Mouse (Mus musculus) liver, embryonic 15.5 days (tissue): ENCODE data around the gene Lrmda. TPM values are rescaled to one million over a fixed set of nuclear protein-coding genes. Genes with fewer than 3 reads are reported as not detected.

ENCODE experiments used
- ATAC-seq: fragments of 200-750 bp; cut with Nextera tagmentation; 2 replicates; pipeline ENCODE4 v1.8.0; 2017; ENCODE audit warnings: moderate number of reproducible peaks, mild to moderate bottlenecking, moderate library complexity; ENCODE audit not compliant: insufficient read depth
- H3K27ac ChIP-seq: fragments of 300-500 bp; sonication (generic); replicated peaks from 2 replicates; pipeline ENCODE4 v1.5.1; 2015; ENCODE audit warnings: mild to moderate bottlenecking, inconsistent platforms
- H3K27me3 ChIP-seq: fragments of 300-500 bp; sonication (generic); 2 replicates; pipeline ENCODE4 v1.6.1; 2015; ENCODE audit warnings: mild to moderate bottlenecking, inconsistent platforms
- H3K36me3 ChIP-seq: fragments of 300-500 bp; sonication (generic); replicated peaks from 2 replicates; pipeline ENCODE4 v1.6.1; 2015; ENCODE audit warnings: moderate library complexity, mild to moderate bottlenecking, inconsistent platforms
- H3K4me1 ChIP-seq: fragments of 300-500 bp; sonication (generic); replicated peaks from 2 replicates; pipeline ENCODE4 v1.6.1; 2015; ENCODE audit warnings: inconsistent platforms
- H3K4me2 ChIP-seq: fragments of 300-500 bp; sonication (generic); 2 replicates; pipeline ENCODE4 v1.6.1; 2015; ENCODE audit warnings: moderate library complexity, mild to moderate bottlenecking, inconsistent platforms
- H3K4me3 ChIP-seq: fragments of 300-500 bp; sonication (generic); replicated peaks from 2 replicates; pipeline ENCODE4 v1.5.1; 2015; ENCODE audit warnings: mild to moderate bottlenecking, inconsistent platforms
- H3K9ac ChIP-seq: fragments of 300-500 bp; sonication (generic); 2 replicates; pipeline ENCODE4 v1.6.1; 2015; ENCODE audit warnings: moderate library complexity, mild to moderate bottlenecking, inconsistent platforms
- H3K9me3 ChIP-seq: fragments of 300-500 bp; sonication (generic); replicated peaks from 2 replicates; pipeline ENCODE4 v1.6.1; 2016; ENCODE audit warnings: inconsistent platforms
- WGBS: fragments of 180-500 bp; shearing (Covaris S2); methylation state at CpG from one replicate; pipeline ENCODE4 v1.1.7; 2015; ENCODE audit warnings: mixed read lengths; ENCODE audit not compliant: insufficient replicate concordance; 5-methylcytosine and 5-hydroxymethylcytosine counted together
- polyA plus RNA-seq: library from polyadenylated mRNA; unstranded; fragments of >200 nt; fragmentation: Nextera tagmentation; extraction: Ambion mirVana; gene quantifications from 2 replicates; pipeline ENCODE4 v1.2.1, GENCODE M21; 2015

Lrmda gene
- polyA plus RNA-seq, 1 experiment from 2014 or later, result 0.13 TPM

GRCm38 (mm10) chr14:22494290-22494689 lies 474.8 kb downstream of the Lrmda start:
- H3K9ac ChIP-seq, result no peak overlapping the region

GRCm38 (mm10) chr14:22494866-22495265 lies 475.4 kb downstream of the Lrmda start:
- no peak overlapping the region for H3K4me2 ChIP-seq
- no peaks in the 10 kb centered on the region for H3K4me1 ChIP-seq
- WGBS, result 54% methylated on average over 10 of the region's 10 CpGs
- no peak overlapping the region for H3K4me3 ChIP-seq
- no peak overlapping the region for H3K27ac ChIP-seq
- no peaks in the 10 kb centered on the region for H3K27me3 ChIP-seq
- no peak for ATAC-seq
- H3K9ac ChIP-seq, result no peak overlapping the region
- H3K9me3 ChIP-seq, result no peaks in the 10 kb centered on the region
- no peaks in the 10 kb centered on the region for H3K36me3 ChIP-seq

More at GRCm38 (mm10) chr14:22494290-22494689, 474.8 kb downstream of the Lrmda start:
- Histone ChIP-seq H3K4me1 (no peaks in the 10 kb centered on the region), H3K27me3 (no peaks in the 10 kb centered on the region), H3K9me3 (no peaks in the 10 kb centered on the region), H3K36me3 (no peaks in the 10 kb centered on the region), H3K4me3 (no peak overlapping the region), H3K27ac (no peak overlapping the region), H3K4me2 (no peak overlapping the region)
- no peak for ATAC-seq

DNA sequence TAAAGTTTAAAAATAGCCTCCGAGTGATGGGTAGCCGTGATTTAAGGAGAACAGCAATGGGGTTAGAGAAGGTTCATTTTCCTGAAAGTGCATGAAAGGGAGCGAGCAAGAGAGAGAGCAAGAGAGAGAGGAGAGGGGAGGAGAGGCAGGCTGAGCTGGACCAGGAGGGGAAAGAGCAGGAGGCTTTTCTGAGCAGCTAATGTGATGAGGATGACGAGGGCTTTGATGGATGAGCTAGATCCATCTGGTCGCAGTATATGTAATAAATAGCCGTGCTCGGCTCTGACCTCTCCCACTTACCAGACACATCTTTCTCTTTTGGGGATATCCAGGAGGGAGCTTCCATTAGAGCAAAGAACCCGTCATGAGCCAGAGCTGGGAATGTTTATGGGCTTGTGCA lies 475.8 kb downstream of the Lrmda start:
- Histone ChIP-seq H3K9me3 (no peaks in the 10 kb centered on the region), H3K36me3 (no peaks in the 10 kb centered on the region), H3K4me3 (no peak overlapping the region), H3K4me2 (no peak overlapping the region), H3K27ac (no peak overlapping the region), H3K4me1 (no peaks in the 10 kb centered on the region), H3K27me3 (no peaks in the 10 kb centered on the region), H3K9ac (no peak overlapping the region)
- 52% methylated on average over 8 of the region's 8 CpGs for WGBS
- no peak for ATAC-seq

GRCm38 (mm10) chr14:22497636-22498131 lies 478.2 kb downstream of the Lrmda start:
- 54% methylated on average over 4 of the region's 4 CpGs for WGBS
- no peaks in the 10 kb centered on the region for H3K36me3 ChIP-seq
- no peaks in the 10 kb centered on the region for H3K27me3 ChIP-seq
- no peaks in the 10 kb centered on the region for H3K4me1 ChIP-seq
- H3K9me3 ChIP-seq, result no peaks in the 10 kb centered on the region
- no peak overlapping the region for H3K4me3 ChIP-seq
- H3K27ac ChIP-seq, result no peak overlapping the region
- H3K4me2 ChIP-seq, result no peak overlapping the region
- no peak for ATAC-seq
- no peak overlapping the region for H3K9ac ChIP-seq

DNA sequence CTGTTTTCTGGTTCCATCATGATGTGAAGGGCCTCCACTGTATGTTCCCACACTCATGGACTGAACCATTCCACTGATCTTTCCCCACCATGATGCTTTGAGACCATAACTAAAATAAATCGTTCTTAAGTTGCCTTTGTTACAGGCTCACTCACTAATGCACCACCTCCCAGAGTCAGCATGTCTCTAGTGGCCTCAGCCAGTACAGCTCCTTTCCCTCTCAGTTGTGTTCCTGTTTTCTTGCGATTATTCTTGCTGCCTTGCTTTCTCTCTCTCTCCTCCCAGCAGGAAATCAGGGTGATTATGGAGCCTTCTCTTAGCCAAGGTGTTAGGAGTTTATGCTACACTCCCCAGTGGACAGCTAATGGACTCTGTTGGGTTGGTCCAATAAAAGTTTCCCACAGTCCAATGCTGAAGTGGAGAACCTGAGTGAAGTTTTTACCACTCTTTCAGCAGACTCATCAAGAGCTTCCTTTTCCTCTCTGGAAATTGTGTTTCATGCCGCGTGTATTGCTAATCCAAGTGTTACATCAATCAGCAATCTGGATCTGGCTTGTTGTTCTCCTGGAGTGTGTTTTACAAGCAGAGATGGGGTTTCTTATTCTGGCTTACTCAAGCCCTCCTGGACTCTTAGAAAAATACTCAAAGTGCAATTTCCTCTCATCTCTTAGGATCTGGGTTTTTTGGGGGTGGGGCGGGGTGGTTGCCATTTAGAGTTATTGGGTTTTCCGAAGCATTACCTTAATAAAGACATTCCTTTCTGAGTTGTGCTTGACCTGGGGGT lies 490.4 kb downstream of the Lrmda start:
- no peak for ATAC-seq

DNA sequence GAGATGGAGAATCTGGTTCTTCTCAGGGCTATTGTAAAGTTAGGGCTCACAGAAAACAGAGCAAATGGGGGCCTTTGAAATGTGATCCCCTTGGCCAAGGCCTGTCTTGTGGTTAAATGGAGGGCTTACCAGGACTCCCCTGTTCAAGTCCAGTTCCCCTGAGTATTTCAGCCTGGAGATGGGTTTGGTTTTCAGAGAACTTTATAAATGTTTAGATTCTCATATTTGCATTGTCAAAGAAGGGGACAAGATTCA lies 490.9 kb downstream of the Lrmda start:
- Histone ChIP-seq H3K4me3 (no peak overlapping the region), H3K4me1 (no peaks in the 10 kb centered on the region), H3K27me3 (no peaks in the 10 kb centered on the region), H3K36me3 (no peaks in the 10 kb centered on the region), H3K9ac (no peak overlapping the region), H3K27ac (no peak overlapping the region), H3K4me2 (no peak overlapping the region), H3K9me3 (no peaks in the 10 kb centered on the region)
- ATAC-seq, result no peak

More for the DNA sequence above, 490.4 kb downstream of the Lrmda start:
- Histone ChIP-seq H3K27ac (no peak overlapping the region), H3K27me3 (no peaks in the 10 kb centered on the region), H3K9me3 (no peaks in the 10 kb centered on the region), H3K4me1 (no peaks in the 10 kb centered on the region), H3K9ac (no peak overlapping the region), H3K4me2 (no peak overlapping the region), H3K36me3 (no peaks in the 10 kb centered on the region), H3K4me3 (no peak overlapping the region)
- 41% methylated on average over 6 of the region's 6 CpGs for WGBS

DNA sequence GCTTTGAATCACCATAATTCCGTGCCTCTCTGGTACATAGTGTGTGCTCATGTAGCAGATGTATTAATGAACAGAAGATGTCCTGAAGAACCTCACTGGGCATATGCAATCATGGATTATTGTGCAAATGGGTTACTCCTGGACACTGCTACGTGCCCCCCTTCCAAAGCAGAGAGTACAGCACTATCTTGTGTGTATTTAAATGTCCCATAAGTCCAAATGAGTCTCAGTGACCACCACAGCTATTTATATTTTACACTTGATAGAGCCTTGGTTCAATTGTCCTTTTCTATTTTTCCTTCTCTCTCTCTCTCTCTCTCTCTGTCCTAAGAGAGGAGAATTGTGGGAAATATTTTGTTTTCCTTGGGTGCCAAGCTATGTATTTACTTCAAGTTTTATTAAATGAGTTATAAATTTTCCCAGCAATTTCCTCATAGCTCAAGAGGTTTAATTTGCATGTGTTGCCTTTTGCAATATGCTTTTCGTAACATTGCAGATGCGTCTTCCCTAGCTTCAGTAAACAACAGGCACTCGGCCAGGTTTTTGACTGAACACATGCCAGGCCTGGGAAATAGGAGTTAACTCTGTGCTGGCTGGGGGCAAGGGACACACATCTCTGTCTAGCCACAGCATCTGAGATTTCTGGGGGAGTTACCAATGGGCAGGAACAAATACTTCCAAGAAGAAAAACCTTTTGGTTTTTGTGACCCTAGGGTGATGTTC lies 495.0 kb downstream of the Lrmda start:
- Histone ChIP-seq H3K9ac (no peak overlapping the region), H3K9me3 (no peaks in the 10 kb centered on the region), H3K36me3 (no peaks in the 10 kb centered on the region), H3K4me3 (no peak overlapping the region), H3K27me3 (no peaks in the 10 kb centered on the region), H3K4me2 (no peak overlapping the region), H3K27ac (no peak overlapping the region), H3K4me1 (no peaks in the 10 kb centered on the region)
- 52% methylated on average over 5 of the region's 5 CpGs for WGBS
- no peak for ATAC-seq

DNA sequence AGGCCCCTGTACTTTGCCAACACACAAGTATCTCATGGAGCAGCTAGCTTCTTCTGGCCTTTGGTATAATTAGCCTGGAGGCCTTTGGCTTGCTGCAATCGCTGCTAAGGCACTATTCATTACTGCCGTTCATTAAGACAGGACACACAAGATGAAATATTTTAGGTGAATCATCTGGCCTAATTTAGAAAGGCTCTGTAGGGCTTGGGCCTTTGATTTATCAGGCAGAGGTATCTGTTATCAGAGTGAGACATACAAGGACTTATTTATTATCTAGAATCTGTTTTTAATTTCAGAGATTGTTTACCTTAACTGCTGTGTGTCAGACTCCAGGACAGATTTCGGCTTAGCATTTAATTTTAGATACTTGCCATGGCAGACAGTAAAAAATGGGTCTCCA lies 511.2 kb downstream of the Lrmda start:
- no peak for ATAC-seq
- WGBS, result 71% methylated on average over 3 of the region's 3 CpGs
- Histone ChIP-seq H3K4me1 (no peaks in the 10 kb centered on the region), H3K4me2 (no peak overlapping the region), H3K36me3 (no peaks in the 10 kb centered on the region), H3K4me3 (no peak overlapping the region), H3K9ac (no peak overlapping the region), H3K27ac (no peak overlapping the region), H3K9me3 (no peaks in the 10 kb centered on the region), H3K27me3 (no peaks in the 10 kb centered on the region)

GRCm38 (mm10) chr14:22533501-22533900 lies 514.0 kb downstream of the Lrmda start:
- H3K27me3 ChIP-seq, result no peaks in the 10 kb centered on the region
- no peak overlapping the region for H3K9ac ChIP-seq
- 48% methylated on average over 3 of the region's 3 CpGs for WGBS
- no peak overlapping the region for H3K27ac ChIP-seq
- H3K36me3 ChIP-seq, result no peaks in the 10 kb centered on the region
- no peak for ATAC-seq
- no peaks in the 10 kb centered on the region for H3K4me1 ChIP-seq
- no peaks in the 10 kb centered on the region for H3K9me3 ChIP-seq
- no peak overlapping the region for H3K4me3 ChIP-seq
- H3K4me2 ChIP-seq, result no peak overlapping the region

GRCm38 (mm10) chr14:22545887-22546675 lies 526.6 kb downstream of the Lrmda start:
- no peak overlapping the region for H3K27ac ChIP-seq
- H3K9ac ChIP-seq, result no peak overlapping the region
- no peaks in the 10 kb centered on the region for H3K9me3 ChIP-seq
- WGBS, result 44% methylated on average over 8 of the region's 8 CpGs
- H3K4me1 ChIP-seq, result no peaks in the 10 kb centered on the region
- H3K36me3 ChIP-seq, result no peaks in the 10 kb centered on the region
- no peak for ATAC-seq
- no peak overlapping the region for H3K4me3 ChIP-seq
- H3K4me2 ChIP-seq, result no peak overlapping the region
- no peaks in the 10 kb centered on the region for H3K27me3 ChIP-seq

DNA sequence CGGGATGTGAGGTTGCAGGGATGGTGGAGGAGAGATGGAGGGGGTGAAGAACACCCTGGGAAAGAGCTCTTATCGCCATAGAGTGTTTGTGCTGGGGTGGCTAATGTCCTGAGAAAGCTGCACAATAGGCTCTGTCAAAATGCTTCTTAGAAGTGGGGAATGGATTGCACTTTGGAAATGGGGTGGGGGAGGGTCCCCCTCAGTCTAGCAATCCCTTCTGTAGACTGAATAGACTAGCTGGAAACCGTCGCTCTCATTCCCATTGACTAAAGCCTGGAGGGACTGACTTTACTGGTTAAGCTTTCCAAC lies 527.1 kb downstream of the Lrmda start:
- no peak for ATAC-seq
- 61% methylated on average over 4 of the region's 4 CpGs for WGBS
- H3K9ac ChIP-seq, result no peak overlapping the region
- no peak overlapping the region for H3K4me3 ChIP-seq
- H3K36me3 ChIP-seq, result no peaks in the 10 kb centered on the region
- no peaks in the 10 kb centered on the region for H3K4me1 ChIP-seq
- no peaks in the 10 kb centered on the region for H3K27me3 ChIP-seq
- no peak overlapping the region for H3K27ac ChIP-seq
- no peaks in the 10 kb centered on the region for H3K9me3 ChIP-seq
- H3K4me2 ChIP-seq, result no peak overlapping the region
